Mouse (Mus musculus) liver, embryonic 14.5 days (tissue): Measurements from ENCODE around the gene Itgad.

ENCODE experiments used
- CTCF ChIP-seq: IDR thresholded peaks from 2 replicates; pipeline ENCODE4 v1.5.1; 2016; ENCODE audit warnings: antibody characterized with exemption, low read depth, control low read depth
- EP300 ChIP-seq: IDR thresholded peaks from 2 replicates; pipeline ENCODE4 v1.6.1; 2016; ENCODE audit warnings: antibody characterized with exemption, low read depth

GRCm38 (mm10) chr7:128245547-128245946, 91.4 kb downstream of the Itgad start:
- TF ChIP-seq CTCF, result no peak
- no peak for TF ChIP-seq EP300
